Mouse (Mus musculus) heart, adult 2 months (tissue): ENCODE measurements at regions not wholly inside any gene's neighbourhood (a gene's known extent, or its start where the extent isn't known, plus 50 kb on each side); places are given as distances from the start of the nearest gene placed in this dataset.

ENCODE experiments used
- CTCF ChIP-seq: fragments of 200-600 bp; IDR thresholded peaks from 2 replicates; pipeline ENCODE4 v1.8.1; 2022; ENCODE audit warnings: antibody characterized with exemption, mild to moderate bottlenecking, moderate library complexity
- EP300 ChIP-seq: fragments of 200-500 bp; IDR thresholded peaks from 2 replicates; pipeline ENCODE4 v1.6.1; 2011; ENCODE audit warnings: low read depth, low read length, control low read depth; ENCODE audit not compliant: insufficient read depth
- POLR2A ChIP-seq: fragments of 200-500 bp; IDR thresholded peaks from 2 replicates; pipeline ENCODE4 v1.6.1; 2011; ENCODE audit warnings: mild to moderate bottlenecking, low read depth, low read length, control low read depth; ENCODE audit not compliant: insufficient read depth

- TF ChIP-seq CTCF (no peak), POLR2A (no peak), EP300 (no peak)
Observed at GRCm38 (mm10) chr12:77112133-77112532, 125.8 kb upstream of the Fut8 start.
